Mouse (Mus musculus) liver, embryonic 15.5 days (tissue): Measurements from ENCODE around the gene Slc39a12. TPM values are rescaled to one million over a fixed set of nuclear protein-coding genes. Genes with fewer than 3 reads are reported as not detected.

ENCODE experiments used
- ATAC-seq: fragments of 200-750 bp; cut with Nextera tagmentation; 2 replicates; pipeline ENCODE4 v1.8.0; 2017; ENCODE audit warnings: moderate number of reproducible peaks, mild to moderate bottlenecking, moderate library complexity; ENCODE audit not compliant: insufficient read depth
- H3K27ac ChIP-seq: fragments of 300-500 bp; sonication (generic); replicated peaks from 2 replicates; pipeline ENCODE4 v1.5.1; 2015; ENCODE audit warnings: mild to moderate bottlenecking, inconsistent platforms
- H3K27me3 ChIP-seq: fragments of 300-500 bp; sonication (generic); 2 replicates; pipeline ENCODE4 v1.6.1; 2015; ENCODE audit warnings: mild to moderate bottlenecking, inconsistent platforms
- H3K36me3 ChIP-seq: fragments of 300-500 bp; sonication (generic); replicated peaks from 2 replicates; pipeline ENCODE4 v1.6.1; 2015; ENCODE audit warnings: moderate library complexity, mild to moderate bottlenecking, inconsistent platforms
- H3K4me1 ChIP-seq: fragments of 300-500 bp; sonication (generic); replicated peaks from 2 replicates; pipeline ENCODE4 v1.6.1; 2015; ENCODE audit warnings: inconsistent platforms
- H3K4me2 ChIP-seq: fragments of 300-500 bp; sonication (generic); 2 replicates; pipeline ENCODE4 v1.6.1; 2015; ENCODE audit warnings: moderate library complexity, mild to moderate bottlenecking, inconsistent platforms
- H3K4me3 ChIP-seq: fragments of 300-500 bp; sonication (generic); replicated peaks from 2 replicates; pipeline ENCODE4 v1.5.1; 2015; ENCODE audit warnings: mild to moderate bottlenecking, inconsistent platforms
- H3K9ac ChIP-seq: fragments of 300-500 bp; sonication (generic); 2 replicates; pipeline ENCODE4 v1.6.1; 2015; ENCODE audit warnings: moderate library complexity, mild to moderate bottlenecking, inconsistent platforms
- H3K9me3 ChIP-seq: fragments of 300-500 bp; sonication (generic); replicated peaks from 2 replicates; pipeline ENCODE4 v1.6.1; 2016; ENCODE audit warnings: inconsistent platforms
- WGBS: fragments of 180-500 bp; shearing (Covaris S2); methylation state at CpG from one replicate; pipeline ENCODE4 v1.1.7; 2015; ENCODE audit warnings: mixed read lengths; ENCODE audit not compliant: insufficient replicate concordance; 5-methylcytosine and 5-hydroxymethylcytosine counted together
- polyA plus RNA-seq: library from polyadenylated mRNA; unstranded; fragments of >200 nt; fragmentation: Nextera tagmentation; extraction: Ambion mirVana; gene quantifications from 2 replicates; pipeline ENCODE4 v1.2.1, GENCODE M21; 2015

Slc39a12 gene
- polyA plus RNA-seq, 1 experiment from 2014 or later = 0.05 TPM

GRCm38 (mm10) chr2:14496150-14496549 lies 108.0 kb downstream of the Slc39a12 start:
- no peak for ATAC-seq
- Histone ChIP-seq H3K27ac (no peak overlapping the region), H3K4me3 (no peak overlapping the region), H3K4me1 (no peaks in the 10 kb centered on the region), H3K36me3 (no peaks in the 10 kb centered on the region), H3K9me3 (no peaks in the 10 kb centered on the region), H3K9ac (no peak overlapping the region), H3K27me3 (no peaks in the 10 kb centered on the region), H3K4me2 (no peak overlapping the region)
- WGBS = 50% methylated on average over 2 of the region's 2 CpGs

GRCm38 (mm10) chr2:14502482-14502881 lies 114.4 kb downstream of the Slc39a12 start:
- H3K27ac ChIP-seq = no peak overlapping the region
- no peak overlapping the region for H3K9ac ChIP-seq
- H3K4me1 ChIP-seq = no peaks in the 10 kb centered on the region
- H3K9me3 ChIP-seq = no peaks in the 10 kb centered on the region
- no peak overlapping the region for H3K4me2 ChIP-seq
- H3K27me3 ChIP-seq = no peaks in the 10 kb centered on the region
- 32% methylated on average over 3 of the region's 3 CpGs for WGBS
- no peaks in the 10 kb centered on the region for H3K36me3 ChIP-seq
- no peak overlapping the region for H3K4me3 ChIP-seq
- ATAC-seq = no peak

GRCm38 (mm10) chr2:14518237-14518636 lies 130.1 kb downstream of the Slc39a12 start:
- no peaks in the 10 kb centered on the region for H3K27me3 ChIP-seq
- no peaks in the 10 kb centered on the region for H3K4me1 ChIP-seq
- no peaks in the 10 kb centered on the region for H3K36me3 ChIP-seq
- H3K27ac ChIP-seq = no peak overlapping the region
- H3K4me2 ChIP-seq = no peak overlapping the region
- no peaks in the 10 kb centered on the region for H3K9me3 ChIP-seq
- ATAC-seq = no peak
- no peak overlapping the region for H3K9ac ChIP-seq
- no peak overlapping the region for H3K4me3 ChIP-seq
- WGBS = 69% methylated on average over 5 of the region's 5 CpGs

GRCm38 (mm10) chr2:14534325-14535077 lies 146.4 kb downstream of the Slc39a12 start:
- no peak overlapping the region for H3K4me3 ChIP-seq
- no peaks in the 10 kb centered on the region for H3K27me3 ChIP-seq
- H3K9ac ChIP-seq = no peak overlapping the region
- 66% methylated on average over 3 of the region's 3 CpGs for WGBS
- no peaks in the 10 kb centered on the region for H3K36me3 ChIP-seq
- H3K4me2 ChIP-seq = no peak overlapping the region
- H3K4me1 ChIP-seq = no peaks in the 10 kb centered on the region
- H3K27ac ChIP-seq = no peak overlapping the region
- H3K9me3 ChIP-seq = no peaks in the 10 kb centered on the region
- ATAC-seq = no peak

GRCm38 (mm10) chr2:14535246-14535671 lies 147.1 kb downstream of the Slc39a12 start:
- 59% methylated on average over 3 of the region's 3 CpGs for WGBS
- no peak for ATAC-seq
- H3K4me1 ChIP-seq = no peaks in the 10 kb centered on the region
- H3K36me3 ChIP-seq = no peaks in the 10 kb centered on the region
- H3K9me3 ChIP-seq = no peaks in the 10 kb centered on the region
- H3K4me2 ChIP-seq = no peak overlapping the region
- no peak overlapping the region for H3K27ac ChIP-seq
- no peak overlapping the region for H3K9ac ChIP-seq
- H3K27me3 ChIP-seq = no peaks in the 10 kb centered on the region
- H3K4me3 ChIP-seq = no peak overlapping the region

GRCm38 (mm10) chr2:14537781-14538180 lies 149.7 kb downstream of the Slc39a12 start:
- Histone ChIP-seq H3K4me3 (no peak overlapping the region), H3K4me2 (no peak overlapping the region), H3K9ac (no peak overlapping the region), H3K27me3 (no peaks in the 10 kb centered on the region), H3K27ac (no peak overlapping the region), H3K4me1 (no peaks in the 10 kb centered on the region), H3K36me3 (no peaks in the 10 kb centered on the region), H3K9me3 (no peaks in the 10 kb centered on the region)
- WGBS = 12% methylated on average over 3 of the region's 3 CpGs
- no peak for ATAC-seq

- H3K27ac ChIP-seq = no peak overlapping the region
- 34% methylated on average over 3 of the region's 3 CpGs for WGBS
- no peak overlapping the region for H3K9ac ChIP-seq
- no peak overlapping the region for H3K4me3 ChIP-seq
- no peaks in the 10 kb centered on the region for H3K4me1 ChIP-seq
- H3K27me3 ChIP-seq = no peaks in the 10 kb centered on the region
- H3K4me2 ChIP-seq = no peak overlapping the region
- no peaks in the 10 kb centered on the region for H3K36me3 ChIP-seq
- H3K9me3 ChIP-seq = no peaks in the 10 kb centered on the region
- no peak for ATAC-seq
Measured at GRCm38 (mm10) chr2:14543355-14543754, 155.2 kb downstream of the Slc39a12 start.

GRCm38 (mm10) chr2:14543773-14544172 lies 155.7 kb downstream of the Slc39a12 start:
- no peak for ATAC-seq
- Histone ChIP-seq H3K36me3 (no peaks in the 10 kb centered on the region), H3K27ac (no peak overlapping the region), H3K4me1 (no peaks in the 10 kb centered on the region), H3K9me3 (no peaks in the 10 kb centered on the region), H3K9ac (no peak overlapping the region), H3K27me3 (no peaks in the 10 kb centered on the region), H3K4me2 (no peak overlapping the region), H3K4me3 (no peak overlapping the region)
- 47% methylated on average over 2 of the region's 2 CpGs for WGBS

Other genes starting within 250 kb of the Slc39a12 start
- gene Tmem236, start 213.8 kb upstream of the Slc39a12 start, polyA plus RNA-seq = 0.03 TPM in 2 replicates
- gene Mrc1, start 158.9 kb upstream of the Slc39a12 start, polyA plus RNA-seq = 8.1 and 8.9 TPM in 2 replicates
- gene Cacnb2, start 214.8 kb downstream of the Slc39a12 start, polyA plus RNA-seq = 0.38 and 0.56 TPM in 2 replicates